Mouse (Mus musculus) NIH3T3 (cell line): ENCODE data around the gene Tbxas1.
A peak's percentile ranks its signal among the peaks of the same experiment; 100 is the strongest.

Source experiments
- DNase-seq: peaks from one replicate; pipeline ENCODE4 v3.0.0-alpha.2; 2012; ENCODE audit warnings: low read depth

Tbxas1 gene

DNA sequence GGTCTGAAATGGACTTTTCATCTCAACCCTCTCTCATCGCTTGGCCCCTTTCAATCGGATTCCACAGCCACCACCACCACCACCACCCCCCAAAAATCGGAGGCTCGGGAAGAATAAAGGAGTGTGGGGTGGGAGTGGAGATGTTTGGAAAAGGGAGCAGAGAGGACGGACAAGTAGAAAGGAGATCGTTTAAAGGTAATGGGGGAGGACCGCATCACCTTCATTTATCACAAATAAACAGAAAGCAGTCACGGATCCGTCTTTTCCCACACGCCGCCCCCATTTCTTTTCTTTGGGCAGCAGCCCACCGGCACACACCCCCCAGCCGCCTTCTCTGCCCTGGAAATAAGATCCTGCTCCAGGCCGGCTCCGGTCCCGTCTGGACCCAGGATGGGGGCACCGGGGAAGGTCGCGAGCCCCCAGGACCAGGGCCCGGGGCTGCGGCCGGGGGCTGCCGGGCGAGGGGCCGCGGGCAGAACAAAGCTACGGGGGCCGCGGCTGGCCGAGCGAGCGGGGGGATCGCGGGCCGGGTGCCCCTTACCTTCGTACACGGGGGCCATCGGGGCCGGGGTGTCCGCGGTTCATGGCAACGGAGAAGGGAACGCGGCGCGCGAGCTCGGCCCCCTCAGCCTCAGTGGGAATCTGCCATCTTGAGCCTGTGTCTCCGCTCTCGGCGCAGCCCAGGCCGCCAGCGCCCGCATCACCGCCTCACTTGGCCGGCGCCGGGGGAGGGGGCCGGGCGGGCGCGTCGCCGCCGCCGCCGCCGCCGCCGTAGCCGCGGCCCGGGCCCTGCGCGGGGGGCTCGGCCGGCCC is at the start of gene Tbxas1:
TSS of gene Tbxas1 (plus strand) at position 147 of the 813 bp plus-strand sequence.
- peak; percentile 78 for DNase-seq

GRCm38 (mm10) chr6:38825886-38826285 is 49.3 kb upstream of the Tbxas1 start:
- DNase-seq, result no peak

DNA sequence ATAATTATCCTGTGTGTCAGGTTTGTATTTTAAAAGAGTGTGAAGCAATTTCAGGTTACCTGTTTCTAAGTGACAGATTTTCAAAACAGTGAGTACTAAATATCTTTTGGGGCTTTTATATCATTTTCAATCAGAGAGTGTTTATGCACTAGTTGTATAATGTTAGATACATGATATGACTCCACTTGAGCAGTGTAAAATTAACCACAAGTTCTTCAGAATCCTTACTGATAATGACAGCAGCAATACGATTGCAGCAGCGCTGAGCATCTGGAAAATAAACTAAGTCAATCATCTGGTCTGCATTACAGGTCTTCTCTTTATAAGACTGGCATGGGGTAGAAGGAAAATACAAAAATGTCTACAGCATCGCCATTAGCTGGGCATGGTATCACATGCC is 48.3 kb upstream of the Tbxas1 start:
- DNase-seq, result no peak

- no peak for DNase-seq
These were observed 47.8 kb upstream of the Tbxas1 start for GRCm38 (mm10) chr6:38827435-38827834.

GRCm38 (mm10) chr6:38828211-38828610 is 47.0 kb upstream of the Tbxas1 start:
- no peak for DNase-seq

DNA sequence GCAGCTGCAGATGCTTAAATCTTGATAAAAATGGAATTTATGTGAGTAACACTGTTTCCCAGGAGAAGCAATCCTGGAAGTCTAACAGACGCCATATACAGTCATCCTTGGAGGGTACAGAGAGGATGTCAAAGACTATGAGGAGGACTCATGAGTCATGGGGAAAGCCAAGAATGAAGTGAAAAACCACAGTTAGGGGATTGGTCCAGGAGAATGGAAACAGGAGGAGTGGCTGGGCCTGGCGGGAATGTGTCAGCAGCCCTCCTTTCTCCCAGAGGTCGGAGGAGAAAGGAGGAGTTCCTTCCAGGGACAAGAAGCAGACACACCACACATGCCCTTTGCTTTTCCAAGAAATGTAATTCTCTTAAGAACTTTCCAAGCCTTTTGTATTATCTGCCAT is 45.8 kb upstream of the Tbxas1 start:
- DNase-seq, result peak; percentile 91

DNA sequence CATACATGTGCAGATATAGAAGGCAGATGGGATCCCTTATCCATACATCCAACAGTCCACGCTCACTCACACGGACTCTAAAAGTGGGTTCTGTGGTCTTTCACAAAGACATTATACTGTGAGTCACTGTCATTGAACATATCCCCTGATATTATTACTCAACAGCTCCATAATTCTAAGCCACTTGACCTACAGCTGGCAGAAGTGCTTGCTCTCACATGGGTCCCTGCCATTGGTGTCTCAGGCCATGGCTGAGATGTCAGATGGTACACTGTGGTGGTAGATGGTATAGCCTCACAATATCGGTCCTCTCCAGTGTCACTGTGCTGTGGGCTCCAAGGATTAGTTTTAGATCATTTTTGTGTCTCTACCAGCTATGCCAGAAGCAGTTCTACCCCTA is 41.5 kb upstream of the Tbxas1 start:
- no peak for DNase-seq

GRCm38 (mm10) chr6:38834727-38835126 is 40.5 kb upstream of the Tbxas1 start:
- DNase-seq, result no peak

GRCm38 (mm10) chr6:38835217-38835616 is 40.0 kb upstream of the Tbxas1 start:
- DNase-seq, result no peak

DNA sequence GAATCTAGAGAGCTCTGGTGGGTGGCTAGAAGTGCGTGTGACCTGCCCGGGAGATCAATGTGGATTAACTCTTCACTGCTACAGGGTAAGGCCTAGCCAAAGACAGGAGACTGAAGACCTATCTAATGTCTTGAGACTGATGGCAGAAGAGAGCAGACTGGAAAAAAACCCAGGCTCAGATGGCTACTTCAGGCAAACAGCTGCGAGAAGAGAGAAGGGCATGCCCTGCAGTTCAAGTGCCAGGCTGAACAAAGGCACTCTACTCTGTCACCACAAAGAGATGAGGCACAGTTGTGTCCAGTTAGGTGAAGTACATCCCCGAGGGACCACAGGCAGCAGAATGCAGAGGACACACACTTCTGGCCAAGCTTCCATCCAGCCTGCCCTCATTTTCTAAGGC is 37.1 kb upstream of the Tbxas1 start:
- no peak for DNase-seq

DNA sequence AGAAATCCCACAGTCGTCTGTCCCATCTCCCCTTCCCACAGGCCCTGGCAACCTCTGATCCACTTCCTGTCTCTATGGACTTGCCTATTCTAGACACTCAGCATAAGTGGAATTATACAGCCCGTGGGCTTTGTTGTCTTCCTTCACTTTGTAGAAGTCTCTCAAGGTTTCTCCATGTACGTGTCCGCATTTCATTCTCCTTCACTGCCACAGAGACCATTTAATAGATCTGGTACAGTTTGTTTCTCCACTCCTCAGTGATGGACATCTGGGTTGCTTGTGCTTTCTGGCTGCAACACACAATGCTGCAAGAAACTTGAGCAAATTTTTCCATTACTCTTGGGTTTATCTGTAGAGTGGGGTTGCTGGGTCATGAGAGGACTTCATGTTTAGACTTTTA is 35.3 kb upstream of the Tbxas1 start:
- DNase-seq, result no peak

DNA sequence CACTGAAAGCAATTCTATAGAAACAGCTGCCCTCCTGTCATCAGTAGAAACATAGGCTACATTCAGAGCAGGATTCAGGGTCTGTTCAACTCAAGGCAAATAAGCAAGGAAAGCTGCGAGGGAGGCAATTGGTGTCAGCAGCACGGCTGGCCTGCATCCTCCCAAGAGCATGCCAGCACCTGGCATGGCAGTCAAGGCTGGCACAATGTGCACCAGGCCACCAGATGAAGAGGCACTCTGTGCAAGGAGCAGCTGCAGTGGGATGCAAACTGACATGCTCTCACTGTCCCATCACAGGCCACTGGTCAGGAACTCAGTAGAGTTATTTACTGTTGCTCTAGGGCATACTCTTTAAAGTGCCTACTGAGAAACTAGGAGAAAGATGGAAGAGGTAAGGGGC is 34.8 kb upstream of the Tbxas1 start:
- DNase-seq, result no peak

- no peak for DNase-seq
These were observed 34.4 kb upstream of the Tbxas1 start for GRCm38 (mm10) chr6:38840780-38841179.

DNA sequence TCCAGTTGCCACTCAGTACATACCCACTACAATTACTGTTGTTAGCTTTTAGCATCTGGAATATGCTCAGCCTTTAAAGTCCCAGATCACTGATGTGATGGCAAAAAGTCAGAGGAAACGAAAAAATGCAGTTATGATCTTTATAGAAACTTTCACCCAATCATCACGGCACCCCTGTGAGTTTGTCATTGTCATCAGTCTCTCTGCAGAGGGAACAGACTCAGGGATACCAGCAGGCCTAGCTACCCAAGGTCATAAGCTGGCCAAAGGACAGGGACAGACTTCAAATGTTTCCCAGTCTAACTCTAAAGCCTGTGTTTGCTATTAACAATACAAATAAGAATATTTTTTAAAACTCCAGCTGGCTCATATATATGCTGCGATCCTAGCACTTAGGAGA is 33.7 kb upstream of the Tbxas1 start:
- no peak for DNase-seq

DNA sequence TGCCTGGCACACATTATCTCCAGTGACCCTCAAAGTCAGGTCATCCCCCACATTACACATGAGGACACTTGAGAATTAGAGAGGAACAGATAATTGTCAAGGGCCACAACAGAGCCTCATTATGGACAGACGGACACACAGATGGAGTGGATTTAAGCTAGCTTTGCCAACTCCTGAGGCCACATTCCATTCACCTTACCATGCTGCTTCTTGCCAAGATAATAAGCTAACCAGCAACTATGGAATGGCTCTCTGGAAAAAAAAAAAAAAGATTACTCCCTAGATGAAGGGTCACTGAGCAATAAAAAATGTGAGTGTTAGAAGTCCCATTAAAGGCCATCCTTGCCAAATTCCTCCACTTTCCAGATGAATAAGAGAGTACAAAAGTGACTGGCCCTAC is 30.1 kb upstream of the Tbxas1 start:
- DNase-seq, result peak; percentile 77

DNA sequence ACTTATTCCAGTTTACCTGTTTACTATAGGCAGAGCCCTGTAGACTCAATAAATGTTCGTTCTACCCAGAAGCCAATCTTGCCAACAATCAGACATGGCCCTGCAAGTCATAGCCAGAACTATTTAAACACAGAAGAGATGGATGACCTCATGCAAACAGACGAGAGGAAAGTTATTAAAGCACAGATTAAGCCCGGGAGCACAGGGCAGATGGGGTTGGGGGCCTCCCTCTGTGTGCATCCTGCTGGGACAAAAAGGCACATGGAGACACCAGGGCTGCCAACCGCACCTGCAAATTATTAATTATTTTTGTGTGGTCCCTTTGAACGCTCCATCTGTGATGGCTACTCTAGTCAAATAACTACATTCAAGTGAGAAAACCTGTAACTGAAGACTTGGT is 29.3 kb upstream of the Tbxas1 start:
- DNase-seq, result no peak

GRCm38 (mm10) chr6:38846330-38847195 is 28.6 kb upstream of the Tbxas1 start:
- no peak for DNase-seq

DNA sequence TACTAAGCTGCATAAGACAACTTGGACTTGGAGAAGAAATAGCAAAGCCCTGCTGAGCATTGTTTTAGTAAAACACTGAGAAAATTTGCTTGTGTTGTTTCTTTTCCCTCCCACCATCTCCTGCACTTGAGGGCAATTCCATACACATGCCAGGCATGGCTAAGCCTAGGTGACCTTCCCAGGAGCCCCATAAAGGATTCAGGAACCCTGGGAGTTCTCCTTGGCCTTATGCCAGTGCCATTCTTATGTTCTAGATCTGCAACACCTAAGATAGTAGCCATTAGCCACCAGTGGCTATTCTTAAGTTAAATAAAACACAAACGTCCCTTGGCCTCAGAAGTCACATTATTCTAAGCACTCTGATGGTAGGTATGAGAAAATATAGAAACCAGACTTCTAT is 27.8 kb upstream of the Tbxas1 start:
- DNase-seq, result no peak

DNA sequence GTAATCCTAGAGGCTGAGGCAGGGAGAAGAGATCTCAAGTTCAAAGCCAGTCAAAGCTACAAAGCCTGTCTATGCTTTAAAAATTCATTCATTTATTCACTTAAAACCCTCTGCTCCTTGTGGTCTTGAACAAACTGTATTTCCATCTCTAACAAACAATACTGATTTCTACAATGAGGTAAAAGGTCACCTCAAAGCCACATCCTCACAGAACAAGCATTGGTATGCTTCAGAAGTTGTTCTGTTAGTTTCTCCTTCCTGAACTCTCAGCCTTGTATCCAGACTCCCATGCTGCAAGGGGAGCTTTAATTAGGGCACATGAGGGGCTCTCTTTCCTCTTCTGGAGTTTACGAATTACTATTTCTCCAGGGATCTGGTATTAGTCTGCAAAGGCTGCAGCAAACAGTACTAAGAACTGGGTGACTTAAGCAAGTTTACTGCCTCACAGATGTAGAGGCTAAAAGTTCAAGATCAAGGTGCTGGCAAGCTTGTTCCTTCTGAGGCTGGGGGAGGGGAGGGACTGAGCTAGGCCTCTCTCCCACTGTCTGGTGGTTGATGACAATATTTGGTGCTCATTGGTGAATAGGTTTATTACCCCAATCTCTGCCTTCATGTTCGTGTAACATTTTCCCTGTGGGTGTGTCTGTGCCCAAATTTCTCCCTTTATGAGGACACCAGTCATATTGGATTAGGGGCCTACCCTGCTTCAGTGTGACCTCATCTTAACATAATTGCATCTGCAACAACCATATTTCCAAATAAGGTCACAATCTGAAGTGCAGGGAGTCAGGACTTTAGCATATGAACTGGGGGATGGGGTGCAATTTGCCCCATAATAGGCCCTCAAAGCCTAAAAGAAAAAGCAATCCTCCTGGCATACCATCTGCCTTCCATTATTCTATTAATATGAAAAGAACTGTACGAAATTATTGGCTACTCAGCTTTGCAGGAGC is 27.0 kb upstream of the Tbxas1 start:
- DNase-seq, result peak; percentile 34

DNA sequence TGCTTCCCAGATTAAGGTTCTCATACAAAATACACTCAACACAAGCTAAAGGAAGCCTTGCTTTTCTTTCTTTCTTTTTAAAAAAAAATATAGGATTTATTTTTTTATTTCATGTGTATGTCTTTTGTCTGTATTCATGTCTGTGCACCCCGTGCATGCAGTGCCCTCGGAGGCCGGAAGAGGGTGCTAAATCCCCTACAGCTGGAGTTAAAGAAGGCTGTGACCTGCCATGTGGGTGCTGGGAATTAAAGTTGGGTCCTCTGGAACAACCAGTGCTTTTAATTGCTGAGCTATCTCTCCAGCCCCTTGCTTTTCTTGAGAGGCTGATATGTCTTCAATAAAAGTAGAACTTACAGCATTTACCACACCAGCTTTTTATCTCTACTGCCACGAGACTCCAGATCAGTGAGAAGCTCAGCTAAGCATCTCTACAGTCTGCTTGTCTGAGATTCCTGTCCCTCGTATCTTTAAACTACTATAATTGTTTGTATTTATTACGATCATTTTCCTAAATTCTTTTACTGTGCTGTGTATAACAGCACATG is 24.4 kb upstream of the Tbxas1 start:
- DNase-seq, result no peak

GRCm38 (mm10) chr6:38851740-38852139 is 23.5 kb upstream of the Tbxas1 start:
- no peak for DNase-seq

DNA sequence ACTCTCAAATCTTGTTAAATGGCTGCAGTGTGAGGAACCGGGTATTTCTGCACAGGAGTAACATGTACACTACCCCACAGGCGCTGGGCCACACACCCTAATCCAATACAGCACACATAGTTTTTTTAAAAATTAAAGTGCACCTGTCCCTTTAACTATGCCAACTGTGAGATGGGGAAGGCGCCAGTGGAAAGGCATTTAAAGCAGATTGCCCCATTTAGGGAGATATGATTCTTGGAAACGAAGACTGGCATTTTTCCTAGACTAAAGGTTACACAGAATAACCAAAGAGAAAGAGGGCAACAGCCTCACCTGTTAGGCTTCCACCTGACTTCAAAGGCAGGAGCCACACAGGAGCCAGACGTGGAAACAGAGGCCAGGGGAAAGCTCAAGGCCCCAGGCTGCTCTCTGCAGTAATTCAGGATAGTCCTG is 21.6 kb upstream of the Tbxas1 start:
- no peak for DNase-seq
